Mouse (Mus musculus) liver, embryonic 14.5 days (tissue): ENCODE results near the gene Mecom. TPM values are rescaled to one million over a fixed set of nuclear protein-coding genes. Genes with fewer than 3 reads are reported as not detected.
"Not testable (repeated sequence)": the region's sequence is repeated elsewhere in the genome, so short reads cannot be mapped to it uniquely, and the experiment has no call there.

Source experiments
- ATAC-seq: fragments of 200-750 bp; cut with Nextera tagmentation; 2 replicates; pipeline ENCODE4 v1.8.0; 2017; ENCODE audit warnings: moderate number of reproducible peaks, mild to moderate bottlenecking, moderate library complexity; ENCODE audit not compliant: insufficient read depth
- DNase-seq, 3 experiments: peaks; one replicate each; pipeline ENCODE4 v3.0.0-alpha.2; 2012 to 2013; ENCODE audit warnings: low read depth in 3 of 3, low spot score in 3 of 3
- H3K27ac ChIP-seq: fragments of 300-500 bp; sonication (generic); 2 replicates; pipeline ENCODE4 v1.5.1; 2014; ENCODE audit warnings: moderate library complexity, mild to moderate bottlenecking, control low read depth, inconsistent platforms
- H3K27me3 ChIP-seq: fragments of 300-500 bp; sonication (generic); 2 replicates; pipeline ENCODE4 v1.6.1; 2014; ENCODE audit warnings: mild to moderate bottlenecking, low read length, moderate library complexity; ENCODE audit not compliant: control insufficient read depth, insufficient read depth
- H3K36me3 ChIP-seq: fragments of 300-500 bp; sonication (generic); replicated peaks from 2 replicates; pipeline ENCODE4 v1.6.1; 2014; ENCODE audit warnings: low read depth; ENCODE audit not compliant: control insufficient read depth, insufficient read depth
- H3K4me1 ChIP-seq, 2 experiments: fragments of 200-500 bp in 1 of 2; fragments of 300-500 bp in 1 of 2; sonication (generic) in 1 of 2; replicated peaks; 2 replicates each; pipeline ENCODE4 v1.6.1; 2012 to 2014; ENCODE audit warnings: antibody characterized with exemption in 1 of 2, inconsistent platforms in 1 of 2, low read length in 1 of 2; ENCODE audit not compliant: control insufficient read depth in 2 of 2, insufficient read depth in 2 of 2
- H3K4me2 ChIP-seq: fragments of 300-500 bp; sonication (generic); 2 replicates; pipeline ENCODE4 v1.6.1; 2014; ENCODE audit warnings: low read depth, mild to moderate bottlenecking, control low read depth, moderate library complexity
- H3K4me3 ChIP-seq, 2 experiments: fragments of 200-500 bp in 1 of 2; fragments of 300-500 bp in 1 of 2; sonication (generic) in 1 of 2; 2 replicates each; pipeline ENCODE4 v1.5.1; 2012 to 2014; ENCODE audit warnings: low read depth in 2 of 2, low read length in 2 of 2, mild to moderate bottlenecking in 2 of 2, control low read depth in 1 of 2, inconsistent platforms in 1 of 2, moderate library complexity in 1 of 2; ENCODE audit not compliant: insufficient read depth in 1 of 2
- H3K9ac ChIP-seq: fragments of 300-500 bp; sonication (generic); replicated peaks from 2 replicates; pipeline ENCODE4 v1.6.1; 2014; ENCODE audit warnings: mild to moderate bottlenecking, control low read depth, moderate library complexity
- H3K9me3 ChIP-seq: fragments of 300-500 bp; sonication (generic); 2 replicates; pipeline ENCODE4 v1.6.1; 2016; ENCODE audit warnings: low read length, mixed read lengths; ENCODE audit not compliant: control insufficient read depth
- CTCF ChIP-seq: IDR thresholded peaks from 2 replicates; pipeline ENCODE4 v1.5.1; 2016; ENCODE audit warnings: antibody characterized with exemption, low read depth, control low read depth
- EP300 ChIP-seq: IDR thresholded peaks from 2 replicates; pipeline ENCODE4 v1.6.1; 2016; ENCODE audit warnings: antibody characterized with exemption, low read depth
- WGBS: fragments of 180-500 bp; shearing (Covaris S2); extraction: QIAGEN DNeasy Blood & Tissue Kit; methylation state at CpG from one replicate; pipeline ENCODE4 v1.1.7; 2014; ENCODE audit not compliant: insufficient replicate concordance; 5-methylcytosine and 5-hydroxymethylcytosine counted together
- polyA plus RNA-seq, 2 experiments: library from polyadenylated mRNA; depleted of rRNA in 1 of 2; stranded (reverse) in 1 of 2; unstranded in 1 of 2; fragments of >200 nt; fragmentation: Nextera tagmentation in 1 of 2; extraction: Ambion mirVana in 1 of 2; gene quantifications; 2 replicates each; pipeline versions ENCODE4 v1.2.1 to v1.2.3; 2012 to 2014

The Mecom gene
- polyA plus RNA-seq, 2 experiments: 0.67 to 0.75 TPM

DNA sequence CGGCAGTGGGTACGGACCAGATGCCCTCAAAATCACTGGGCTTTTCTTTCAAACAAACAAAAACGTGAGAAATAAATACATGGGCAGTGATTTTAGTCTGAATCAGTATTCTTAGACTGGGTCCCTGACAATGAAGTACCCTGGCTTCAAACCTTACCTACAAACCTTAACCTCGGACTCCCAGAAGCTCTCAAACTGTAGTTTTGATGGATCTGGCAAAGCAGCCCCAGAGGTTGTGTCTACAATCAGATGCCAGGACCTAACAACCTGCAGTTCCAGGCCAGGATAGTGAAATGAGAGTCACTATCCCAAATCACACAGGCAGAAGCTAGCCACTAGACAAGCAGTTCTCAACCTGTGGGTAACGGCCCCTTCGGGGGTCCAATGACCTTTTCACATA, 111.2 kb downstream of the Mecom start:
- TF ChIP-seq CTCF: no peak
- no peak for TF ChIP-seq EP300
- ATAC-seq (no peak), DNase-seq (no peak)
- Histone ChIP-seq H3K4me3 (no peak overlapping the region), H3K9me3 (no peaks in the 10 kb centered on the region), H3K27ac (no peak overlapping the region), H3K9ac (no peak overlapping the region), H3K4me1 (no peaks in the 10 kb centered on the region), H3K27me3 (no peaks in the 10 kb centered on the region), H3K36me3 (no peaks in the 10 kb centered on the region), H3K4me2 (no peak overlapping the region)
- 72% methylated on average over 6 of the region's 6 CpGs for WGBS

DNA sequence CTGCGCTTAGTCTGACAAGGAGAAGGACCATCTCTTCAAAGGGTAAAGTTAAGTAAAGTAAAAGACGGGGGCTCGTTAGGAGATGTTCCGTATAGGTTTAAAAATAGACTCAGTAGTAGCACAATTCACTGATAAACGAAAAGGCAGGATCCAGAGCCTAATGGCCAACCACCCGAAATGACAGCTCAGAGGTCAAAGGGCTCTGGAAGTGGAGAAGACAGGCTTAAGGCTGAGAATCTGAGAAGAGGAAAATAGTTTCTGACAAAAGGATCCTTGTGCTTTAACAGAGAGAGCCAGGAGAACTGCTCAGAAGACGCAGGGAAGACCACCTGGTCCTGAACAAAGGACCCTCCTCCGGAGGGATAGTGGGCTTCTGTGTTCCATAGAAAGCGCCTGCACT, 111.7 kb downstream of the Mecom start:
- Histone ChIP-seq H3K4me3 (no peak overlapping the region), H3K9me3 (no peaks in the 10 kb centered on the region), H3K36me3 (no peaks in the 10 kb centered on the region), H3K9ac (no peak overlapping the region), H3K27me3 (no peaks in the 10 kb centered on the region), H3K27ac (no peak overlapping the region), H3K4me1 (no peaks in the 10 kb centered on the region), H3K4me2 (no peak overlapping the region)
- 58% methylated on average over 9 of the region's 9 CpGs for WGBS
- no peak for ATAC-seq
- no peak for DNase-seq
- TF ChIP-seq CTCF (no peak), EP300 (no peak)

- TF ChIP-seq CTCF: no peak
- TF ChIP-seq EP300: no peak
- Histone ChIP-seq H3K4me3 (no peak overlapping the region), H3K9me3 (no peaks in the 10 kb centered on the region), H3K4me1 (no peaks in the 10 kb centered on the region), H3K4me2 (no peak overlapping the region), H3K9ac (no peak overlapping the region), H3K27me3 (no peaks in the 10 kb centered on the region), H3K27ac (no peak overlapping the region), H3K36me3 (no peaks in the 10 kb centered on the region)
- no peak for DNase-seq
- 48% methylated on average over 5 of the region's 5 CpGs for WGBS
- ATAC-seq: no peak
Measured at GRCm38 (mm10) chr3:30428877-30429276, 118.9 kb downstream of the Mecom start.

DNA sequence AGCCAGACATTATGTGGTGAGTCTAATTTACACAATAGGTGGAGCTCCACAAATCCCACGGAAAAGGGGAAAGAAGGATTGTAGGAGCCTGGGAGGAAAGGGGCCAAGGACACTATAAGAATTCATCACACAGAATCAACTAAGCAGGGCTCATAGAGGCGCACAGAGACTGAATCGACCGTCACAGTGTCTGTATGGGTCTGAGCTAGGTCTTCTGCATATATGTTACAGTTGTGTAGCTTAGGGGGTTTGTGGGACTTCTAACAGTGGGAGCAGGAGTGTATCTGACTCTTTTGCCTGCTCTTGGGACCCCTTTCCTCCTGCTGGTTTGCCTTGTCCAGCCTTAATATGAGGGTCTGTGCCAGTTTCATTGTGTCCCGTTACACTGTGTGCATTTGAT, 123.8 kb downstream of the Mecom start:
- Histone ChIP-seq H3K27ac (no peak overlapping the region), H3K4me2 (no peak overlapping the region), H3K27me3 (no peaks in the 10 kb centered on the region), H3K4me3 (no peak overlapping the region), H3K36me3 (no peaks in the 10 kb centered on the region), H3K9ac (no peak overlapping the region), H3K4me1 (no peaks in the 10 kb centered on the region), H3K9me3 (no peaks in the 10 kb centered on the region)
- no peak for TF ChIP-seq CTCF
- TF ChIP-seq EP300: no peak
- DNase-seq (no peak), ATAC-seq (no peak)
- 61% methylated on average over 5 of the region's 5 CpGs for WGBS

DNA sequence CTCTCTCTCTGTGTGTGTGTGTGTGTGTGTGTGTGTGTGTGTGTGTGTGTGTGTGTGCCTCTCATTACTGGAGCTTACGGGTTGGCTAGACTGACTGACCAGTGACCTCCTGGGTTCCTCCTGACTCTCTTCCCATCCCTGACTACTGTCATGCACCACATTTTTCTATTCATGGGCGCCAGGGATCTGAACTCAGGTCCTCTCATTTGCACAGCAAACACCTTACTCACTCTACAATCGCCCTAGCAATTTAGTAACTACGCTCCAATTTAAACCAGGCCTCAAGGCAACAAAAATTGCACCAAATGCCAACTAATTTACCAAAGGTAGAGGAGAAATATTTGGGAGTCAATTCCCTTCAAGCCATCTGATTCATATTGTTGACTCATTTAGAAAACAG, 125.9 kb downstream of the Mecom start:
- not testable (repeated sequence) for H3K36me3 ChIP-seq, H3K27me3 ChIP-seq, ATAC-seq, H3K4me3 ChIP-seq, H3K27ac ChIP-seq, H3K9me3 ChIP-seq, H3K4me2 ChIP-seq, H3K4me1 ChIP-seq, DNase-seq, H3K9ac ChIP-seq
- 64% methylated on average over 4 of the region's 4 CpGs for WGBS

DNA sequence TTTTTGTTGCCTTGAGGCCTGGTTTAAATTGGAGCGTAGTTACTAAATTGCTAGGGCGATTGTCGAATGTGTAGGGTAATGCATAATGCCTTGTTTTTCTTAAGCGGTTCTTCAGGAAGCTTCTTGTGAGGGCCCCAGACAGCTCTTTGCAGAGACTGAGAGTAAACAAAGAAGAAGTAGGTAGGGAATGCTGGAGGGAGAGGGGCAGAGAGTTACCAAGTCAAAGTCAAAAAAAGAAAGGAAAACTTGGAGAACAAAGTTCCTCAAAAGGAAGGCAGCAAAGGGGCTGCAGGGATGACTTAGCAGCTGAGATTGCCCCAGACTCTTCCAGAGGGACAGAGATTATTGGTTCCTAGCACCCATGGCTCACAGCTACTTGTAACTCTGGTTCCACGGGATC, 126.9 kb downstream of the Mecom start:
- Histone ChIP-seq H3K4me3 (no peak overlapping the region), H3K4me2 (no peak overlapping the region), H3K9ac (no peak overlapping the region), H3K36me3 (no peaks in the 10 kb centered on the region), H3K9me3 (no peaks in the 10 kb centered on the region), H3K27me3 (no peaks in the 10 kb centered on the region), H3K27ac (no peak overlapping the region), H3K4me1 (no peaks in the 10 kb centered on the region)
- ATAC-seq (no peak), DNase-seq (no peak)
- 68% methylated on average over 5 of the region's 5 CpGs for WGBS
- no peak for TF ChIP-seq CTCF
- TF ChIP-seq EP300: no peak
